Mouse (Mus musculus): ENCODE measurements at regions not wholly inside any gene's neighbourhood (a gene's known extent, or its start where the extent isn't known, plus 50 kb on each side); places are given as distances from the start of the nearest gene placed in this dataset.
"Not testable (repeated sequence)": the region's sequence is repeated elsewhere in the genome, so short reads cannot be mapped to it uniquely, and the experiment has no call there.

DNA sequence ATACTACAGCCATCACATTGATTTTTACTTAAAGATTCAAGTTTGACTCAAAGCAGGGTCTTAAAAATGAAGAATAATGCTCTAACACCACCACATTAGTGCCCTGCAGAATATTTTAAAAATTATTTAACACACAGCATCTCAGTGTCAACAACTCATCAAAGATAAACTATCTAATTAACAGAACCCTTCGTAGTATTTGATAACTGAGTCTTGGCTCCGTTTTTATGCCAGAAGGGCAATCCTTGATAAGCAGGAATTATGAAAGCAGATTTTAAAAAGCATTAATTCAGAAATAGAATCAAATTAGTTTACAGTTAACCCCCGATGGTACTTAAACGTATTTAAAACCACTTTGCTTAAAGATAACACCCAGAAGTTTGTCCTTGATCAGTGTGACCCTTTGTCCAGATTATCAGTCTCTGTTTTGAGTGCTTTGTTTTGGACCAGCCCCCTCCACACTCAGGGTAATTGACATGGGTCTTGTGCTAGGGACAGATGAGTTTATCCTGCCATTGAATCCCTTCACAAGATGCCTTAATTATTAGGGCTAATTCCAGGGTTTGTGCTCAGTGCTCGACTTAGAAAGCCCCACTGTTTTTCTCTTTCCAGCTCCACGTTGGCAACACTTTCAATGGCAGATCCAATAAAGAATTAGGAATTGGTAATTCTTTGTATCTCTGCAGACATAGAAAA lies 69.4 kb upstream of the Dph6 start:
- DNase-seq (ENCODE audit: low spot score in 2 of 2), result no peak

DNA sequence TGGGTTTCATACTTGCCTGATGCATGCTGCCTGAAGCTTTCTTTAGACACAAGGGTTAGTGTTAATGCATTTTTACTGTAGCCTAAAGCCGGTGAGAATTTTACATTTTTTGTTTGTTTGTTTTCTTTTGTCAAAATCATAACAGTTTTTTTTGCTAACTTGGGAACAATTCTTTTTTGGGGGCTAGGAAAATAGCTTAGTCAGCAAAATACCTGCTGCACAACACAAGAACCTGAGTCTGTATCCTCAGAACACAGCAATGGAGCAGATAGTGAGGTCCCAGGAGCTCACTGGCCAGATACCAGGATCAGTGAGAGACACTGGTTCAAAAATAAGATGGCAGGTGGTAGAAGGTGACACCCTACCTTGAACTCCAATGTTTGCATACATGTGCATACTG lies 72.4 kb upstream of the Dph6 start:
- no peak for DNase-seq (ENCODE audit: low spot score in 2 of 2)

DNA sequence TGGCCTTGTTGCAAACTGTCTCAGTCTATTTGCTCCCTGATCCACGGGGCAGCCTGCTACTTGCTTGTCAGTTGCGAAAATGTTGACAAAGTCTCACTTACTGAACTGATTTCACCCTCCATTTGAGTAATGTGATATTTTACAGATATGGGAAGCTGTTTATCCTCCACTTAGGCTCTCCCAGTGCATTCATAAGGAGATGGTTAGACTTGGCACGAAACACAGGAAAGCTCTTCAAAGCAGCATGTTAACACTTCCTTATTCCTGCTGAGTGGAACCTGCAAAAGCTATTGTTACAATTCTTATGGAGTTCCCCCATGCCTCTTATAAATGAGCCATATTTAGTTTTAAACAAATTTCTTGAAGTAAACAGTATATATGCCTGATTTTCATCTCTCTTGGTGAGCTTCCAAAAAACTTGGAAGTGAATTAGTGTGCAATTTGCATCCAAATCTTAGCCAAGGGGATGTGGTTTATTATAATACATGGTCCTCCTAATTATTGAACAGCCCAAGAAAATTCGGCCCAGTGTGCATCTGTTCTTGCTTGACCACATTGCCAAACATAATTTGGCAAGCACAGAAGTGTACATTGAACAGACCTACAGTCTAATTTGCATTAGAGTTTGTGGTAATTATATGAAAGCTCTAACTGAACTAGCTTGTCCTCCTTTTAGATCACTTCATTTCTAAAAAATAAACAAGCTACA lies 80.3 kb upstream of the Dph6 start:
- no peak for DNase-seq (ENCODE audit: low spot score in 2 of 2)

DNA sequence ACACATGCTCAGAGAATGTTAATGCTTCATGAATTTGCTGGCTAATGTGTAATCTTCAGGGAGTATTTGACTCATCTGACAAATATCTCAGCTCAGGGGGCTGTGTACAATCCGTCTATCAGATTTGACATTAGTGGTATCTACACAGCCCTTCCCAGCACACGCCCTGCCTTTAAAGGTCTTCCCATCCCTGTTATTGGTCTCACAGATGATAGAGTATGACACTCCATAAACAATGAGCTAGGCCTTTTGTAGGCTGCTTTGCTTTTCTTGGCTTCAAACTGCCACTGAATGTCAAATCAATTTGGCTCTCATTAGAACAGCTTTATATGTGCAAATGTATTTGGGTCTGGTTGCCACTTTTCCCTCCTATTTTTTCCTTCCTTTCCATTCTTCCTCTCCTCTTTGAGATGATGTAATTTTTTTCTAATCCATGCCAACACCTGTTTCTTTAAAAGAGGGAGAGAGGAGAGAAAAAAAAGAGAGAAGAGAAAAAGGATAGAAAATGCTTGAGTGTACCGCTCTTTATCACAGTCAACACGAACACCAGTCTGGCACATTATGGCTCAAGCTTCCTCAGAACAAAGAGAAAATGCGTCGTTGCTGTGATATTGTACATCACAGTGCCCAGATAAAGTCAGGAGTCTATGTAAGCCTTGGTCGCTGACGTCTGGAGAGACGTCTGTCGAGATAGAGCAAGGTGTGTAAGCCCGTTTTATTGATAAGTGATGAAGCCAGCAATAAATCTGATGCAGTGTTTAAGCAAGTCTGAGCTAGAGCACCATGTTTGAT lies 84.9 kb upstream of the Dph6 start:
- no peak for DNase-seq (ENCODE audit: low spot score in 2 of 2)

DNA sequence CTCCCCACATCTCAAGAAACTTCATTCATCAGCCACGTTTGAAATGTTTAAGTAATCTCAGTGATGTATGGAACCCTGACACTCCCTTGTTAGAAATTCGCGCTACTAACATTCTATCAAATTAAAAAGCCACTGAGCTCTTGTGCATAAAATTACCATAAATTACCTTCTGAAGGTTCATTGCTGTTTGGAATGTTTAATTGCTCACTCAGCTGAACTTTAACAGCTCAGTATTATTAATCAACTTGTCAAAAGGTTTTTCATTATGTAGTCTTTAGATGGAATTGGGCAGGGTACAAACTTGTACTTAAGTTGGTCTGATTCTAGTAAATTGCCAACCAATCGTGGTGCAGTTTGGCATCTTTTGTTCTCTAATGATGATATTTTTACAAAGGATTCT lies 108.5 kb upstream of the Dph6 start:
- no peak for DNase-seq (ENCODE audit: low spot score in 2 of 2)

DNA sequence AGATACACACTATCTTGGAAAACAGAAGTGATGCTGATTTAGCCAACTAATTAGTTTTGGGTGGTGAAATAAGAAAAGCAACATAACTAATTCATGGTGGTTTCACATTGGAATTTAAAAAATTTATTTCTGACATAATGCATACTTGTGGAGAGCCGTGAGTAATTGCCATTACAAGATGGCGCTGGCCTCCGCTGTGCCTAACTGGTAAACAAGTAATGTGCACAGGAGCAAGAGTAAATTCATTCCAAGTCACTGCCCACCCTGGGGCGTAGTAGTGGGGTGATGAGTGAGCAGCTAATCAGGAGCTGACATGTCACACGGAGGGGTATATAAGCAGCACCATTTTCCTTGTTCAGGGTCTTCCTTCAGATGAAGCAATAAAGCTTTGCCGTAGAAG lies 119.0 kb upstream of the Dph6 start:
- DNase-seq (ENCODE audit: low spot score in 2 of 2), result not testable (repeated sequence)

DNA sequence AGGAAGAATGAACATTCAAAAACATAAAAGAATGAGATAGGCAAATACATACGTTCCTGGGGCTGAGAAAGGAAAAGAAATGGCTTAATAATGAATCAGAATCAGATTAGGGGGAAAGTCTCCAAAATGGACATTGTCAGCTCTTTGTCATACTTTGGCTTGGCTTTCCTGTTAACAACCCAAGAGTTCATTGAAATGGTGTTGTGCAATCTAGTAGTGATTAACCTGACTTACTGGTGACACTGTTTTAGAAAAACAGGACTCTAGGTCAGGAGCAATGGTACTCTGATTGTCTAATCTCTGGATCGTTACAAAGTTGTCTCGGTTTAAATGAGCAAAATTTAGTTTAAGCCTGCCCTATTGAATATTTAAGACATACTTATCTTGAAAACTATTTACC lies 119.5 kb upstream of the Dph6 start:
- DNase-seq (ENCODE audit: low spot score in 2 of 2), result no peak

DNA sequence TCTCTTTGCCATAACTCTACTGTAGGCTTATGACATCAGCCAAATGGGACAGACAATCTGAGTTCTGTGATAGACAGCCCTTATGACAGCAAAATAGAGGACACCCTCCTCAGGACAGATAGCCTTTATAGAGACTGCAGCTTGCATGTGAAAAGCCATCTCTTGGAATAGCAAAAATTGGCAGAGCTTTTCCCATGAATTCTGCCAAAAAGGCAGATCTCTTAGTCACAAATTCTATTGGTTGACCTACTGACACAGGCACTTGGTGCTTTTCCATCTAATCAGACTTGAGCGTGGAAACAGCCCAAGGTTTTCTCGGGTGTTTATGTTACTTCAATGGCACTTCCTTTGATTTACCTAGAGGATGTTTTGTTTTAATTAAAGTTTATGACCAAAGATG lies 120.8 kb upstream of the Dph6 start:
- DNase-seq (ENCODE audit: low spot score in 2 of 2), result no peak

DNA sequence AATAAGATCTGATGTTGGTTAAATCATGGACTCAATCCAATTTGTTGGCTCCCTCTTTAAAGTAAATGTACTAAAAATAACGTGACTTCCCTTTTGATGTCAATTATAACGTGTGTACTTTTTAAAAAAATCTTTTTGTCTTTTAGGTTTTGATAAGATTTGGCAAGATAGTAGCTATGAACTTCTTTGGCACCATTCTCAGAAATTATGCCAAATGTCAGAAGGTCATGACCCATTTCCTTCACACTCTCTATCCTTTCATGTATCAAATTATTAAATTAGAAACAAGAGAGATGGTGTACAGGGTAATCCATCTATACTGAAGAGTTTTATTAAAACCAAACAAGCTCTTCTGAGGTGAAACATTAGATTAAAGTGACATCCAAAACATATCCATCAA lies 121.4 kb upstream of the Dph6 start:
- DNase-seq (ENCODE audit: low spot score in 2 of 2), result no peak

DNA sequence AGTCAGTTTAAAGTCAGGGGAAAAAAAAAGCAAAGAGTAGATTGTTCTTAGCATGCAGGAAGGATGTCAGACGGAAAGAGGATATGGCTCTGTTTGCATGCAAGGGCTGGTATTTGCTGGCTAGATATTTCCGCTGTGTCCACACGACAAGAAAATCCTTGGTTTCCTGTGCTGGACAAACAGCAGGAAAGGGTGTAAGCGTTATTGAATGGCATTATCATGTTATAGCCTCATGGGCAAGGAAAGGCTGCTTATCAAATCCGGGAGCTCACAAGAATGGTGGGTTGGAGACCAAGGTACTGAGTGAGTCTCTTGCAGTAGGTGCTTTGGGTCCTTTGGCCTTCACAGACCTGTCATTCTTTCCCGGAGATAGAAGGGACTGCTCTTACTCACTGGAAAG lies 127.7 kb upstream of the Dph6 start:
- DNase-seq (ENCODE audit: low spot score in 2 of 2), result no peak

DNA sequence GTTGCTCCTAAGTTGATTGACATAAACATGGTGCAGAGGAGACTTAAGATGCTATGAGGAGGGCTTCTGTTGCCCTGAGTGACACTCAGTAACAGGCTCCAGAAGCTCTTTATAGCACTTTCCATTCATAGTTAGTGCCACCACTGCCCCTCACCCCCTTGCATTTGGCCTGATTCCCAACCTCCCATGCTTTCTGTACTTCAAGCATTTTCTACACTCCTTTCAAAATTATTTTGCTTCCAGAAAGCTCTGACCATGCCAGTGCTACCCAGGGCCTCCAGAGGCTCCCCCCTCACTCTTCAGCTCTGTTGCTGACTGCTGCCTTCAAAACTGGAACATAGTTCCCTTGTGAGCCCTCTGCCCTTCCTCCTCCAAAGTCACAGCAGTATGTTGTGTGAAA lies 129.4 kb upstream of the Dph6 start:
- no peak for DNase-seq (ENCODE audit: low spot score in 2 of 2)

DNA sequence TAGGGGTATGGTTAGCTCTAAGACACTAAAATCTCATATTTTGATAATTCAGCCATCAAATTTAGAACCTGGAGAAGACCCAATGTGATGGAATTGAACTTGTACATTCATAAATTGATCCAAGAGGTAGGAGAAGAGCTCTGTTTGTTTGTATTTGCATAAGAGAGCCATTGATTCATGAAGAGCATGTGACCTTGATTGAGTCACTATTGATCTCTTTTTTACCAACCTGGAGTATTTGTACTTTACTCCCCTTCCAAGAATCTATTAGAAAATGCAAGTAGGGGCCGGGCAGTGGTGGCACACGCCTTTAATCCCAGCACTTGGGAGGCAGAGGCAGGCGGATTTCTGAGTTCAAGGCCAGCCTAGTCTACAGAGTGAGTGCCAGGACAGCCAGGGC lies 133.5 kb upstream of the Dph6 start:
- no peak for DNase-seq (ENCODE audit: low spot score in 2 of 2)

DNA sequence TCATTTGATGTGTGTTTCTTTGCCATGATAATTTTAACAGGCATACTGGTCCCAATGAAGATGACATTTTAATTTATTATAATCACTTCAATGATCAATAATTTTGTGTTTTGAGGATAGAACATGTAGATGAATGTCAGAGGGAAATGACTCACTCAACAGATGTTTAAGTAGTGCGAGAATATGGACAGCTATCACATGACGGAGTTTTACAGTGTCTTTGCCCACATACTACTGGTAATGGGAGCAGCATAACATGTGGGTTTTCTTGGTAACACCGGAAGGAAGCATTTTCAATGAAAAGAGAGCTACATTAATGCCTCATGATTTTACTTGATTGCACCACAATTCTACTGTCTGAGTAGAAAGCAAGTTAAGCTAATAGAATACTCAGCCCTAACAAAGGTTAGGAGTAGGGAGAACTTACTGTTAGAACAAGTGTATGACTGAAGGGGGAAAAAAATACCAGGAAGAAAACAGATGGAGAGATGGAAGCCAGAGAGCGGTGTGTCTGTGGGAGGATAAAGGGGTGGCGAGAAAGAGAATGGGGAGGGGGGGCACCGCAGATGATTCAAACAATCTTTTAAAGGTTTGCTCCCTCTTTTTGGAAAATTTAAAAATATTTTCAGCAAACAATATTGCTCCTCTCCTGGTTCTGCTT lies 142.0 kb upstream of the Dph6 start:
- DNase-seq (ENCODE audit: low spot score in 2 of 2), result no peak

DNA sequence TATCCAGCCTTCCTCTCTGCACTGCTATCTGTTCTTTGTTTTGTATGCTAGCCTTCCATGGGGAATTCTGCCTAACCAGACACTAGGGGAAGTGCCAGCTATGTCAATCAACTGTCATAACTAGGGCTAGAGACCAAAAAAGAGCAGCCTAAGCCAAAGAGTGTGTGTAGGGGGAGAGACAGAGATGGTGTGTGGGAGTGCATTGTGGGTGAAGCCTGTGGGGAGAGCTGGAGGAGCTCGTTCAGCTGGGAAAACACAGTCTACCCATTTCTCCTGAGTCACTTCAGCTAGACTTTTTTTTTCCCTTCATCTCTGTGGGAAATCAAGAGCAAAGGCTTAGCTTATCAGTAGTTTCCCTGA lies 142.5 kb upstream of the Dph6 start:
- peak in 1 of 2 experiments; percentile 28 for DNase-seq (ENCODE audit: low spot score in 2 of 2)

DNA sequence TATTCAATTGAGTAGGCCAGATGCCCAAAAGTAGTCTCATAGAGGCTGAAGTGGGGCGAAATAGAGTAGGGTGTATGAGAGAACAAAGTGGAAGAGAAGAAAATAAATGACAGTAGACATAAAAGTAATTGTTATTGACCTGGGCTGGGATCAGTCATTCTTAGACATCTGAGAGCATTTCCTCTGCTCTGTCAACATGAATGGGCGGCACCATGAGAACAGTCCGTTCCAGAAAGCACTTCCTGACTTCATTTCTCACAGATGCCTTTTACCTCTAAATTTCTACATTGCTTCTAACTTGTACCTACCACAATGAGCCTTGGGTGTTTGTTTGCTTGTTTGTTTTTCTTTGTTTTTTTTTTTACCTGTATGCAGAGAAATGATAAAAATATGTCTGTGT lies 148.5 kb upstream of the Dph6 start:
- no peak for DNase-seq (ENCODE audit: low spot score in 2 of 2)

DNA sequence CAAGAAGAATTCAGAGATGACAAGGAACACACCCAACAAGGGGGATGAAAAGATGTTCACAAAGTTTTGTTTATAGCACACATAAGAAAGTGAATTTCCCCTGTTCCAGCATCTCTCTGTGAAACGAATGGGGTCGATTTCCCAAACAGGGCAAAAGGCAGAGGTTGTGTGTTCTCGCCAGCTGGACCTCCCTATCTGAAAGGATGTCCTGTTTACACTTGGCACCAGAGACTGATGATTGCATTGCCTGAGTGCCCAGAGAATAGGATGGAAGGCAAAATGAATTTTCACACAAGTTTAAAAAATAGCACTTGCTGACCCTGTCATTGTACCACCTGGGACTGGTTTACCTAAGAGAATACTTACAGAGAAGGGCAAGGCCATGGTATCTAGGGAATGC lies 149.2 kb upstream of the Dph6 start:
- no peak for DNase-seq (ENCODE audit: low spot score in 2 of 2)

DNA sequence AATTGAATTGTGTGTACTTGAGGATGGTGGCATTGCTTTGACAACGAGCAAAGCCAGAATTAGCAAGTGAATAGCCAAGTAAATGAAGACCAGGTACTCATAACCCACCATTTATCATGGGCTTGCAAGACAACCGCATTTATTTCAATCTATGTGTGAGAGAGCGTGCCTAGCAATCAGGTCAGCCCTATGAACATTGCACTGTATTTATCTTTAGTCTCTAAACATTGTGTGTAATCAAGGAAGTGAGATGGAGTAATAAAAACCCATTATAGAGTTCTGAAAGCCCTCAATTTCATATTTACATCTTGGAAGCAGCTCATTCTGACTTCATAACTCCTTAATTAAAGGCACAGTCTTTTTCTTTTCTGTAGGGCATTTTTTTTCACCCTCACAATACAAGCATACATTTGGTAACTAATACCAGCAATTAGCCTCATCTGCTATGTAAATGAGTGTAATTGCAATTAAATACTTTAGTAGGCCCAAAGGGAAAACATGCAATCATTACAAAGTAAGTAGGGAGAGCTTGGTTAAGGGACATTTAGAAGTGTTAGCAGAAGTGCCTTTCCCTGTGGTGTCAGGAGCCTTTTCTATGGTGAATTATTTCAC lies 150.8 kb upstream of the Dph6 start:
- no peak for DNase-seq (ENCODE audit: low spot score in 2 of 2)

DNA sequence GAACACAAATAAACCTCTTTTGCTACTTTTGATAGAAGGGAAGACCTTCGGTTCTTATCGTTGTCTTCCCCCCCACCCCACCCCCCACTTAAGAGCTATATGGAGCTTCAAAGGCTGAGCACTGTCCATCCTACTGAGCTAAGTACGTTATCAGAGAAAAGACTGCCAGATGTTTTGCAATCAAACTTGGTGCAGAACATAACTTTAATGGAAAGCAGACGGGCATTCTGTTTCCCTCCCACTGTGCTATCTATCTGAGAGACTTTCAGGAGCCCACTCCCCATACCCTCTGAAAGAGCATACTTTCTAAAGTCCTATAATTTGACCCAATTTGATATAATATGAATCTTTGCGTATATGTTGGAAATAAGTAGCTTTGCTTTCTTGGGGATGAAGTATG lies 153.3 kb upstream of the Dph6 start:
- DNase-seq (ENCODE audit: low spot score in 2 of 2), result no peak

DNA sequence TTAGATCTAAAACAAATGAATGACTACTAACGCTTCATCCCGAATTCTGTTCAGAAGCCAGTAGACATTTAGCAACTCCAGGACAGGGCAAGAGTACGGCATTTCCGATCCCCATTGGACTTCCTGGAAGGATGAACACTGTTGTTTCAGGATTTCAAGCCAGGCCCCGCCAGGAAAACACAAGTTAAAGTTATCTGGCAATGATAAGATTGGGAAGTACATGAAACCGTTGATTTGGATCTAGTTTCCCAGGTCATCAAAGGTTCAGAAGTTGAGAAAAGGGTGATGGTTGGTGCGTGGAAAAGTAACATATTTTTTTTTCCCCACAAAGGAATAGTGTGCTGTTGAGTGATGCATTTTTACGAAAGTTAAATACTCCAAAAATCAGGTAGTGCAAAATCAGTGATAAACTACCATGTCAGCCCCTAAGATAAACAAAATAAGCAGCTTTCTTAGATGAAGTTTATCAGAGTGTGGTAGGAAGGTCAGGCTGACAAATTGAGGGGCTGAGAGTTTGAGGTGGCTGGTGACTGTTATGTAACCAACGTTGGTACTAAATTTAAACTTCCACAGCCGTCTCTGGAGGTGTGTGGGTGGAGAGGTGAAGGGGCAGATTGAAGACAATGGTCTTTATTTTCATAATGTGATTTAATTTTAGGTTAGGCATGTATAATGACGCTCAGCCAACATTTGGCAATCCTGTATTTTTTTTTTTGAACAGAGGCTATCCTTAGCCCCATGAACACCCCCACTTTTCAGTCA lies 157.6 kb upstream of the Dph6 start:
- DNase-seq (ENCODE audit: low spot score in 2 of 2), result no peak

DNA sequence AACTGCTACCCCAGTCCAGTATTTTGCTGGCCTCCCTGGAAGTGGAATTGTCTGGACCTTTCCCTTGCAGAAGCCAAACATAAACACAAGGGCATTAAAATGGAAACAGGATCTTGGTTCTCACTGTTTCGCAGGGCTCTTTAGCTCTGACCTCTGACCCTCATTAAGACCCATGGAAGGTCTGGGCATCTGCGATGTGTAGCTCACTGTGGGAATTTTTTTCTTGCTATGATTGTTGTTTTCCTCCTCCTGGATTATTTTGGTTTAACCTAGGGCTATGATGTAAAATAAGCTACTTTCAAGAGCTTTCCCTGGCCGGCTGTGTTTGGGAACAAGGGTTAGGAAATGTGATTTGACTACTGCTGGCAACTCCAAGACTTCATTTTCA lies 158.1 kb upstream of the Dph6 start:
- no peak for DNase-seq (ENCODE audit: low spot score in 2 of 2)

DNA sequence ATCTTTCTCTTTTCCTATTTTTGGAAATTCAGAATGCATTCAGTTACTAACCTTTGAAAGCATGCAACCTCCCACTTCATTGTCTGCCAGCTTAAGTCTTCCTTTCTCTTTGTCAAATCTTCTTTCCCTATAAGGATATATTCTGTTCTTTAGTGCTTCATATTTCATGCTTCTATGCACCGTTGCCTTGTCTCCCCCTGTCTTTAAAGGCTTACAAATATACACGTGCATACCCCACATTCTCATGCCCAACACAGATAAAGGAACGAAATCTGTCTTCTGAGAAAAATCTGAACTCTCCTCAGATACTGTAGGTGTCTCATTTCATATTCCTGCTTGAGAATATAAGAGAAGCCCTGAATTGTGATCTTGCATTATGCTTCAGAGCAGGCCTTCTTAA lies 167.9 kb upstream of the Dph6 start:
- no peak for DNase-seq (ENCODE audit: low spot score in 2 of 2)

All from left cerebral cortex, adult 8-10 months (tissue).